Mouse (Mus musculus): ENCODE results near the gene Ppt2.

- TF ChIP-seq CTCF (IDR thresholded peaks at IDR 0.05; ENCODE audit: extremely low read depth, insufficient read length, insufficient replicate concordance, low read depth, low read length) (peak; percentile 6; the same call in 1 of the 2 replicates), POLR2A (IDR thresholded peaks at IDR 0.05; ENCODE audit: low read depth, low read length) (no peak)
These were observed 27.3 kb upstream of the Ppt2 start for GRCm38 (mm10) chr17:34655581-34655991.
